In the genomic region with DNA sequence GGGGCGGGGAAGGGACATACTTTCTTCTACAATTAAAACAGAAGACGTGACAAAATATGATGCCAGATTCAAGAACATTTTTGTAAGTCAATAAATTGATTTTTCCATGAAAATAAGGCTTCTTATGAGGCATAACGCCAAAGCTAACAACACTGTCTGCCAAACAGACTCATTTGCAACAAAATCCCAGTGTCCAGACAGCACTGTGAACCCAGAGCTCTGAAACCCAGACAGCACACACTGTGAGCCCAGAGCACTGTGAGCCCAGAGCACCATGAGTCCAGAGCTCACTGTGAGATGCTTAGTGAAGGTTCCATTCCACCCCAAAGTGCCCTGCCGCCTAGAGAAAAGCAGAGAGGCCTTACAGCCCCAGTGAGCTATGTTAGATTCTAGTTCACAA, we compare ENCODE assay signal across 17 mouse cellular contexts.
A peak's percentile ranks its signal among the peaks of the same experiment; 100 is the strongest.
DNase-seq lines count a peak whose midpoint lies in the region; ATAC-seq and TF ChIP-seq lines count a peak whose summit lies in the region.
"Had no signal": no experiment of that assay in that cellular context is flagged by ENCODE, and none has a peak within 500 bp of the region (broad histone marks: within the 10 kb centered on the region; RNA-seq: fewer than 3 reads in every experiment).

No protein-coding gene starts in this region.

- TF ChIP-seq CTCF in lung, embryonic 14.5 days (IDR thresholded peaks at IDR 0.05; ENCODE audit: low read depth): no peak
- TF ChIP-seq CTCF in lung, adult 2 months (IDR thresholded peaks at IDR 0.05; ENCODE audit: insufficient read depth, low read length): no peak
- TF ChIP-seq CTCF in kidney, postnatal 0 days (IDR thresholded peaks at IDR 0.05; ENCODE audit: low read depth): no peak

- no peaks in the 10 kb centered on the region for H3K27me3 ChIP-seq in embryonic facial prominence, embryonic 14.5 days (replicated peaks; ENCODE audit: control insufficient read depth, insufficient read depth, low read length)
- H3K27me3 ChIP-seq in embryonic facial prominence, embryonic 10.5 days (replicated peaks; ENCODE audit: low read depth, poor library complexity, severe bottlenecking): no peaks in the 10 kb centered on the region
- H3K27me3 ChIP-seq in lung, embryonic 14.5 days (ENCODE audit: insufficient read depth, low read length): no peaks in the 10 kb centered on the region
- H3K27me3 ChIP-seq in kidney, postnatal 0 days (ENCODE audit: insufficient read depth, low read length): no peaks in the 10 kb centered on the region
- H3K27me3 ChIP-seq: lung, embryonic 15.5 days had no signal

- TF ChIP-seq POLR2A in lung, adult 2 months (IDR thresholded peaks at IDR 0.05; ENCODE audit: borderline replicate concordance, extremely low read depth, low read depth, low read length): no peak

- H3K9ac ChIP-seq in embryonic facial prominence, embryonic 14.5 days (ENCODE audit: low read depth, low read length): no peak overlapping the region
- no peak overlapping the region for H3K9ac ChIP-seq in lung, embryonic 14.5 days
- no peak overlapping the region for H3K9ac ChIP-seq in kidney, postnatal 0 days (ENCODE audit: low read depth, low read length)
- H3K9ac ChIP-seq: lung, embryonic 15.5 days had no signal

- WGBS in embryonic facial prominence, embryonic 14.5 days: 67% methylated on average over 4 of the region's 4 CpGs
- 85% methylated on average over 4 of the region's 4 CpGs for WGBS in embryonic facial prominence, embryonic 10.5 days
- 68% methylated on average over 4 of the region's 4 CpGs for WGBS in lung, embryonic 14.5 days
- WGBS in lung, adult 2 months: 77% methylated on average over 4 of the region's 4 CpGs
- 70% methylated on average over 4 of the region's 4 CpGs for WGBS in kidney, postnatal 0 days

- no peak overlapping the region for H3K4me3 ChIP-seq in embryonic facial prominence, embryonic 14.5 days (ENCODE audit: low read depth, low read length)
- H3K4me3 ChIP-seq in embryonic facial prominence, embryonic 10.5 days: no peak overlapping the region
- no peak overlapping the region for H3K4me3 ChIP-seq in lung, embryonic 14.5 days (ENCODE audit: low read depth, low read length)
- H3K4me3 ChIP-seq in lung, adult 2 months (replicated peaks; ENCODE audit: extremely low read depth, low read depth, low read length): no peak overlapping the region
- no peak overlapping the region for H3K4me3 ChIP-seq in kidney, postnatal 0 days (replicated peaks; ENCODE audit: low read depth, low read length)
- H3K4me3 ChIP-seq: forebrain, embryonic 10.5 days; lung, embryonic 15.5 days had no signal

- no peaks in the 10 kb centered on the region for H3K36me3 ChIP-seq in embryonic facial prominence, embryonic 14.5 days (ENCODE audit: control insufficient read depth, insufficient read depth, low read length)
- H3K36me3 ChIP-seq in embryonic facial prominence, embryonic 10.5 days (replicated peaks): no peaks in the 10 kb centered on the region
- H3K36me3 ChIP-seq in lung, embryonic 14.5 days (ENCODE audit: insufficient read depth): no peaks in the 10 kb centered on the region
- H3K36me3 ChIP-seq in kidney, postnatal 0 days (ENCODE audit: insufficient read depth, low read length): no peaks in the 10 kb centered on the region
- H3K36me3 ChIP-seq: forebrain, embryonic 10.5 days; lung, embryonic 15.5 days had no signal

- no peaks in the 10 kb centered on the region for H3K4me1 ChIP-seq in embryonic facial prominence, embryonic 14.5 days (ENCODE audit: control insufficient read depth, insufficient read depth, low read length)
- H3K4me1 ChIP-seq in embryonic facial prominence, embryonic 10.5 days: no peaks in the 10 kb centered on the region
- H3K4me1 ChIP-seq in lung, embryonic 14.5 days (ENCODE audit: insufficient read depth): no peaks in the 10 kb centered on the region
- H3K4me1 ChIP-seq in lung, adult 2 months (ENCODE audit: control insufficient read depth, insufficient read depth, low read length): no peaks in the 10 kb centered on the region
- H3K4me1 ChIP-seq in kidney, postnatal 0 days (replicated peaks; ENCODE audit: insufficient read depth, low read length): no peaks in the 10 kb centered on the region
- H3K4me1 ChIP-seq: forebrain, embryonic 10.5 days; lung, embryonic 15.5 days had no signal

- no peak overlapping the region for H3K4me2 ChIP-seq in embryonic facial prominence, embryonic 14.5 days (ENCODE audit: low read depth, low read length)
- H3K4me2 ChIP-seq in lung, embryonic 14.5 days: no peak overlapping the region
- no peak overlapping the region for H3K4me2 ChIP-seq in kidney, postnatal 0 days (ENCODE audit: low read length)
- H3K4me2 ChIP-seq: lung, embryonic 15.5 days had no signal

- H3K27ac ChIP-seq in embryonic facial prominence, embryonic 14.5 days (replicated peaks; ENCODE audit: low read depth, low read length): no peak overlapping the region
- H3K27ac ChIP-seq in embryonic facial prominence, embryonic 10.5 days (replicated peaks): no peak overlapping the region
- H3K27ac ChIP-seq in lung, embryonic 14.5 days (ENCODE audit: low read depth): no peak overlapping the region
- H3K27ac ChIP-seq in kidney, postnatal 0 days: peak overlapping the region; percentile 48; the same call in 1 of the 2 replicates
- H3K27ac ChIP-seq: forebrain, embryonic 10.5 days; lung, embryonic 15.5 days had no signal

- no peaks in the 10 kb centered on the region for H3K9me3 ChIP-seq in embryonic facial prominence, embryonic 14.5 days (ENCODE audit: control insufficient read depth, low read length)
- no peaks in the 10 kb centered on the region for H3K9me3 ChIP-seq in embryonic facial prominence, embryonic 10.5 days
- H3K9me3 ChIP-seq in lung, embryonic 14.5 days (ENCODE audit: low read depth, low read length): no peaks in the 10 kb centered on the region
- H3K9me3 ChIP-seq in kidney, postnatal 0 days (replicated peaks; ENCODE audit: low read length): no peaks in the 10 kb centered on the region
- H3K9me3 ChIP-seq: forebrain, embryonic 10.5 days; lung, embryonic 15.5 days had no signal

- peak; percentile 36 for DNase-seq in embryonic facial prominence, embryonic 14.5 days (ENCODE audit: low spot score)
- no peak for DNase-seq in embryonic facial prominence, embryonic 10.5 days (ENCODE audit: low spot score)
- DNase-seq in lung, embryonic 14.5 days: peak; percentile 6
- no peak for DNase-seq in lung, adult 2 months
- peak; percentile 48 for DNase-seq in kidney, postnatal 0 days (ENCODE audit: low spot score)
- DNase-seq in skeletal muscle tissue, adult 2 months (ENCODE audit: low read depth, low spot score): peak; percentile 24
- no peak for DNase-seq in right cerebral cortex, adult 18-20 months
- DNase-seq in cerebellum, postnatal 25 days: no peak
- DNase-seq: adrenal gland, adult 2 months; cerebellum, adult 8-10 months; layer of hippocampus, adult 9-11 months; left cerebral cortex, postnatal 4 days; right cerebral cortex, postnatal 14 days; thymus, postnatal 14 days had no signal

- no peak for ATAC-seq in embryonic facial prominence, embryonic 14.5 days (ENCODE audit: low read depth)
- no peak for ATAC-seq in lung, embryonic 14.5 days (ENCODE audit: insufficient read depth)
- ATAC-seq in kidney, postnatal 0 days (replicated peaks; ENCODE audit: low FRiP score, low read depth): no peak
- ATAC-seq: inflammation-experienced regulatory T-cells, adult 6 months had no signal

Comparison
In these comparisons a context has a peak if more than half of its experiments do, and no peak if none do; other contexts are left out.
1. DNase-seq: peak in embryonic facial prominence, embryonic 14.5 days (single experiment), lung, embryonic 14.5 days (single experiment), kidney, postnatal 0 days (single experiment) and skeletal muscle tissue, adult 2 months (single experiment); none in embryonic facial prominence, embryonic 10.5 days (single experiment), lung, adult 2 months (single experiment), right cerebral cortex, adult 18-20 months (single experiment) and cerebellum, postnatal 25 days (0 of 2).